In genomic region chr17:29435345-29436006, GRCm38 (mm10) we compare ENCODE assay signal across 15 mouse cellular contexts. TPM values are rescaled to one million over a fixed set of nuclear protein-coding genes. Genes with fewer than 3 reads are reported as not detected.
DNase-seq lines count a peak whose midpoint lies in the region; ATAC-seq and TF ChIP-seq lines count a peak whose summit lies in the region.
"Had no signal": no experiment of that assay in that cellular context is flagged by ENCODE, and none has a peak within 500 bp of the region (broad histone marks: within the 10 kb centered on the region; RNA-seq: fewer than 3 reads in every experiment).

No protein-coding gene starts in this region.

- no peaks in the 10 kb centered on the region for H3K79me2 ChIP-seq in heart, adult 2 months (replicated peaks; ENCODE audit: control insufficient read depth, insufficient read depth, low read length)

- no peak overlapping the region for H3K9ac ChIP-seq in heart, adult 2 months (ENCODE audit: low read depth, low read length)
- no peak overlapping the region for H3K9ac ChIP-seq in midbrain, embryonic 11.5 days (ENCODE audit: low read length)
- H3K9ac ChIP-seq in liver, embryonic 15.5 days: peak overlapping the region; percentile 15; the same call in 1 of the 2 replicates
- H3K9ac ChIP-seq: embryonic facial prominence, embryonic 13.5 days; forebrain, postnatal 0 days; midbrain, embryonic 12.5 days had no signal

- H3K36me3 ChIP-seq in heart, adult 2 months (ENCODE audit: control insufficient read depth, insufficient read depth, low read length): no peaks in the 10 kb centered on the region
- H3K36me3 ChIP-seq in midbrain, embryonic 10.5 days: no peaks in the 10 kb centered on the region
- H3K36me3 ChIP-seq in midbrain, embryonic 11.5 days (ENCODE audit: control insufficient read depth, insufficient read depth, low read length): no peaks in the 10 kb centered on the region
- H3K36me3 ChIP-seq in liver, embryonic 15.5 days (replicated peaks): no peaks in the 10 kb centered on the region
- H3K36me3 ChIP-seq: embryonic facial prominence, embryonic 13.5 days; midbrain, embryonic 12.5 days had no signal

- intact Hi-C loops in heart, adult 2 months (cut with DNase I): loop anchor here (2.0 kb wide), 1 partner anchor 15 kb away; no protein-coding TSS in a partner anchor

- H3K4me1 ChIP-seq in heart, adult 2 months (ENCODE audit: control insufficient read depth, insufficient read depth, low read length): peaks cover 16% of the 10 kb centered on the region
- peaks cover 75% of the 10 kb centered on the region for H3K4me1 ChIP-seq in midbrain, embryonic 10.5 days
- peaks cover 12% of the 10 kb centered on the region for H3K4me1 ChIP-seq in midbrain, embryonic 11.5 days (ENCODE audit: control insufficient read depth, insufficient read depth, low read length)
- H3K4me1 ChIP-seq in liver, embryonic 15.5 days (replicated peaks): peaks cover 98% of the 10 kb centered on the region

- H3K9me3 ChIP-seq in midbrain, embryonic 10.5 days (replicated peaks): no peaks in the 10 kb centered on the region
- no peaks in the 10 kb centered on the region for H3K9me3 ChIP-seq in midbrain, embryonic 11.5 days (ENCODE audit: control insufficient read depth, low read length)
- H3K9me3 ChIP-seq in liver, embryonic 15.5 days (replicated peaks): no peaks in the 10 kb centered on the region
- H3K9me3 ChIP-seq: embryonic facial prominence, embryonic 13.5 days had no signal

- H3K4me2 ChIP-seq in midbrain, embryonic 11.5 days: no peak overlapping the region
- peak overlapping the region; percentile 82; the same call in 1 of the 2 replicates for H3K4me2 ChIP-seq in liver, embryonic 15.5 days
- H3K4me2 ChIP-seq: embryonic facial prominence, embryonic 13.5 days; midbrain, embryonic 12.5 days had no signal

- no peak for ATAC-seq in midbrain, embryonic 11.5 days (ENCODE audit: low FRiP score)
- no peak for ATAC-seq in liver, embryonic 15.5 days (ENCODE audit: insufficient read depth)
- ATAC-seq: forebrain, postnatal 0 days; intestine, embryonic 16.5 days had no signal

- H3K27ac ChIP-seq in heart, adult 2 months: no peak overlapping the region
- H3K27ac ChIP-seq in midbrain, embryonic 10.5 days (replicated peaks): peak overlapping the region; percentile 30; the same call in 1 of the 2 replicates
- no peak overlapping the region for H3K27ac ChIP-seq in midbrain, embryonic 11.5 days (ENCODE audit: low read depth, low read length)
- peak overlapping the region; percentile 97 for H3K27ac ChIP-seq in liver, embryonic 15.5 days (replicated peaks)
- H3K27ac ChIP-seq: embryonic facial prominence, embryonic 13.5 days had no signal

- 92% methylated on average over 9 of the region's 9 CpGs for WGBS in heart, adult 2 months
- WGBS in midbrain, embryonic 10.5 days: 94% methylated on average over 9 of the region's 9 CpGs
- 96% methylated on average over 9 of the region's 9 CpGs for WGBS in midbrain, embryonic 11.5 days
- 80% methylated on average over 9 of the region's 9 CpGs for WGBS in liver, embryonic 15.5 days (ENCODE audit: insufficient replicate concordance)

- TF ChIP-seq EP300 in heart, adult 2 months (IDR thresholded peaks at IDR 0.05; ENCODE audit: insufficient read depth, low read depth, low read length): no peak

- H3K27me3 ChIP-seq in heart, adult 2 months (ENCODE audit: control insufficient read depth, insufficient read depth, low read length): no peaks in the 10 kb centered on the region
- no peaks in the 10 kb centered on the region; the same call in 1 of the 2 replicates for H3K27me3 ChIP-seq in midbrain, embryonic 10.5 days (ENCODE audit: low read depth, poor library complexity, severe bottlenecking)
- no peaks in the 10 kb centered on the region for H3K27me3 ChIP-seq in midbrain, embryonic 11.5 days (ENCODE audit: control insufficient read depth, insufficient read depth, low read length)
- peaks cover 19% of the 10 kb centered on the region for H3K27me3 ChIP-seq in liver, embryonic 15.5 days
- H3K27me3 ChIP-seq: embryonic facial prominence, embryonic 13.5 days; midbrain, embryonic 12.5 days; Patski had no signal

- no peak for TF ChIP-seq CTCF in heart, adult 2 months (IDR thresholded peaks at IDR 0.05)

- no peak for TF ChIP-seq POLR2A in heart, adult 2 months (IDR thresholded peaks at IDR 0.05; ENCODE audit: insufficient read depth, low read depth, low read length)

- peak; percentile 89 for DNase-seq in heart, adult 11 months
- no peak for DNase-seq in heart, adult 2 months
- DNase-seq in midbrain, embryonic 10.5 days (ENCODE audit: low spot score): no peak
- DNase-seq in midbrain, embryonic 11.5 days (ENCODE audit: low spot score, missing footprints): no peak
- no peak for DNase-seq in frontal cortex, postnatal 10 days (ENCODE audit: low spot score in 2 of 2)
- DNase-seq in layer of hippocampus, postnatal 36 days: no peak
- DNase-seq: cerebellum, postnatal 14 days; forebrain, postnatal 0 days; gastrocnemius, postnatal 36 days; lung, adult 18-20 months had no signal

- no peak overlapping the region for H3K4me3 ChIP-seq in heart, adult 2 months
- H3K4me3 ChIP-seq in midbrain, embryonic 10.5 days: no peak overlapping the region
- no peak overlapping the region for H3K4me3 ChIP-seq in midbrain, embryonic 11.5 days (ENCODE audit: low read depth, low read length)
- H3K4me3 ChIP-seq in liver, embryonic 15.5 days (replicated peaks): no peak overlapping the region
- H3K4me3 ChIP-seq: embryonic facial prominence, embryonic 13.5 days; midbrain, embryonic 12.5 days had no signal

RNA-seq across cellular contexts. Expression of gene Pim1, which starts 55.1 kb away (rescaled TPM):
- 10 to 100 TPM; 17.2 to 20.5 TPM for total RNA-seq in heart, adult 2 months (2021)
- polyA plus RNA-seq in heart, adult 2 months (2012; rRNA removed): 24.6 and 27.9 TPM in 2 replicates
- polyA plus RNA-seq in midbrain, embryonic 10.5 days (2016; fragmentation: Nextera tagmentation; extraction: Ambion mirVana): 27.2 and 33.8 TPM in 2 replicates
- 16.0 and 19.7 TPM in 2 replicates for polyA plus RNA-seq in midbrain, embryonic 11.5 days (2014; fragmentation: Nextera tagmentation; extraction: Ambion mirVana)
- polyA plus RNA-seq in liver, embryonic 15.5 days (2015; fragmentation: Nextera tagmentation; extraction: Ambion mirVana): 93.3 and 93.5 TPM in 2 replicates
- total RNA-seq in layer of hippocampus, postnatal 36 days (2021): 1 to 10 TPM; 3.7 to 5.9 TPM

Comparison
In these comparisons a context has a peak if more than half of its experiments do, and no peak if none do; other contexts are left out.
1. H3K27ac ChIP-seq: peak in midbrain, embryonic 10.5 days (single experiment) and liver, embryonic 15.5 days (single experiment); none in heart, adult 2 months (single experiment) and midbrain, embryonic 11.5 days (single experiment).